Mouse (Mus musculus): ENCODE data around the gene Mtf1. TPM values are rescaled to one million over a fixed set of nuclear protein-coding genes. Genes with fewer than 3 reads are reported as not detected.

Mtf1 gene
- total and polyA plus RNA-seq, 3 experiments: 17.8 to 37.8 (median 28.9) TPM

DNA sequence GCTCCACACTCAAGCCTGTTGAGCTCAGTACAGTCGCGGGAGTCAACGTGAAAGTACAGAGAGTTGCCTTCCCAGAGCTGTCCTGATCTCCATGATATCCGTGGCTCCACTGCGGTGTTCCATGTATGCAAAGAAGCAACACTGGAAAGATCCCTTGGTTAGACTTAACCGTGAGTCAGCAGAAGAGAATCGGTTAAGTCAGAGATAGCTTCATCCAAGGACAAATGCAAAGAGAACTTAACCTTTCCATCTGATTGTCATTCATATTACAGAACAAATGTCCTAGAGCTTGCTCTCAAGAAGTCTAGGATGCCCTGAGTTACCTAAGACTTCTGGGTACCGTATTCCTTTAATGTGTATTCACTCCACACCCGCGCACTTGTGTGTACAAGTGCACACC lies 30.9 kb downstream of the Mtf1 start:
- no peaks in the 10 kb centered on the region for H3K79me2 ChIP-seq (ENCODE audit: control insufficient read depth, insufficient read depth, low read length, poor library complexity)
- no peak overlapping the region for H3K4me3 ChIP-seq (ENCODE audit: control insufficient read depth in 1 of 2, insufficient read depth in 1 of 2, low read depth in 2 of 2, low read length in 2 of 2)
- H3K27me3 ChIP-seq (ENCODE audit: control insufficient read depth in 1 of 2, insufficient read depth in 2 of 2, low read length in 2 of 2): no peaks in the 10 kb centered on the region
- H3K9ac ChIP-seq (ENCODE audit: control insufficient read depth, low read depth, low read length, poor library complexity, severe bottlenecking): no peak overlapping the region
- H3K27ac ChIP-seq (ENCODE audit: control insufficient read depth, low read depth, low read length): no peak overlapping the region
- H3K36me3 ChIP-seq (ENCODE audit: control insufficient read depth in 1 of 2, insufficient read depth in 2 of 2, low read length in 2 of 2): peaks cover 0 to 8% of the 10 kb centered on the region in 2 experiments; a peak in 2 of 4 replicates
- no peak for DNase-seq (ENCODE audit: low read depth, low spot score)
- no peak for TF ChIP-seq UBTF (IDR thresholded peaks at IDR 0.05; ENCODE audit: borderline replicate concordance, insufficient read depth, low read depth, low read length)
- TF ChIP-seq ZKSCAN1 (IDR thresholded peaks at IDR 0.05; ENCODE audit: low read depth, low read length): no peak
- TF ChIP-seq RAD21 (IDR thresholded peaks at IDR 0.05; ENCODE audit: low read depth, low read length): no peak
- TF ChIP-seq KAT2A (conservative IDR thresholded peaks at IDR 0.05; ENCODE audit: low read depth, low read length): no peak
- no peak for TF ChIP-seq MAX (IDR thresholded peaks at IDR 0.05; ENCODE audit: low read length)
- no peak for TF ChIP-seq TCF12 (IDR thresholded peaks at IDR 0.05; ENCODE audit: low read depth, low read length)
- no peak for TF ChIP-seq SMC3 (IDR thresholded peaks at IDR 0.05; ENCODE audit: low read depth, low read length)
- no peak for TF ChIP-seq MXI1 (IDR thresholded peaks at IDR 0.05; ENCODE audit: low read depth, low read length)
- no peaks in the 10 kb centered on the region for H3K4me1 ChIP-seq (ENCODE audit: control insufficient read depth in 1 of 2, insufficient read depth in 2 of 2, low read length in 2 of 2)
- H3K9me3 ChIP-seq (replicated peaks; ENCODE audit: insufficient read depth, low read length): no peaks in the 10 kb centered on the region

DNA sequence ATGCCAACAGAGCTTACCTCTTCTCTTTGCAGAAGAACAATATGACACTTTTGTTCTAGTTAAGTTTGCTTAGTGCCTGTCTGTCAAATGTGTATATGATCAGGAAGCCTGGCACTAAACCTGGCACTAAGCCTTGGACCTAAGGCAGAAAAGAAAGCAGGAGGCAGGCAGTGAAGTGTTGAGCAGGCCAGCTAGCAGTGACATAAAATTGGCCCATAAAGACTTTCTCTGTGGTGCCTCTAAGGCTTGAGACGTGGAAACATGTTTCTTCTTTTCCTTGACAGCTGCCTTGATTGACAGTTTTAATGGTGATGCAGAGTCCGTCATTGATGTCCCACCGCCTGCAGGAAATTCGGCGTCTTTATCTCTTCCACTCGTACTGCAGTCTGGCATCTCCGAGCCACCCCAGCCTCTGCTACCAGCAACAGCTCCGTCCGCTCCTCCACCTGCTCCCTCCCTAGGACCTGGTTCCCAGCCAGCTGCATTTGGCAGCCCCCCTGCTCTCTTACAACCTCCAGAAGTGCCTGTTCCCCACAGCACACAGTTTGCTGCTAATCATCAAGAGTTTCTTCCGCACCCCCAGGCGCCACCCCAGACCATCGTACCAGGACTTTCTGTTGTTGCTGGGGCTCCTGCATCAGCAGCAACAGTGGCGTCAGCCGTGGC lies 36.3 kb downstream of the Mtf1 start:
- peaks cover 0 to 3% of the 10 kb centered on the region in 2 experiments; a peak in 1 of 4 replicates for H3K36me3 ChIP-seq (ENCODE audit: control insufficient read depth in 1 of 2, insufficient read depth in 2 of 2, low read length in 2 of 2)

More for the DNA sequence above, 36.3 kb downstream of the Mtf1 start:
- no peaks in the 10 kb centered on the region for H3K9me3 ChIP-seq (replicated peaks; ENCODE audit: insufficient read depth, low read length)
- TF ChIP-seq CTCF (IDR thresholded peaks at IDR 0.05 in 2 of 3, conservative IDR thresholded peaks at IDR 0.05 in 1 of 3; ENCODE audit: control insufficient read depth in 1 of 3, insufficient read depth in 1 of 3, low read depth in 2 of 3, low read length in 3 of 3, poor library complexity in 1 of 3, severe bottlenecking in 1 of 3) (no peak), NRF1 (IDR thresholded peaks at IDR 0.05; ENCODE audit: insufficient read depth, low read depth, low read length, poor library complexity, severe bottlenecking) (no peak), USF2 (IDR thresholded peaks at IDR 0.05; ENCODE audit: borderline replicate concordance in 1 of 2, insufficient read depth in 1 of 2, low read depth in 1 of 2, low read length in 2 of 2) (no peak), ZMIZ1 (IDR thresholded peaks at IDR 0.05; ENCODE audit: low read depth, low read length) (no peak), GATA1 (IDR thresholded peaks at IDR 0.05; ENCODE audit: low read depth, low read length) (no peak), TBP (IDR thresholded peaks at IDR 0.05; ENCODE audit: low read depth, low read length) (no peak), USF1 (IDR thresholded peaks at IDR 0.05; ENCODE audit: low read depth, low read length) (no peak), CHD1 (IDR thresholded peaks at IDR 0.05; ENCODE audit: low read depth, low read length) (no peak), BHLHE40 (IDR thresholded peaks at IDR 0.05; ENCODE audit: borderline replicate concordance, low read depth, low read length) (no peak), NELFE (IDR thresholded peaks at IDR 0.05; ENCODE audit: low read depth, low read length) (no peak), SIN3A (IDR thresholded peaks at IDR 0.05; ENCODE audit: low read length) (no peak), SMC3 (IDR thresholded peaks at IDR 0.05; ENCODE audit: low read depth, low read length) (no peak), MXI1 (IDR thresholded peaks at IDR 0.05; ENCODE audit: low read depth, low read length) (no peak), KAT2A (conservative IDR thresholded peaks at IDR 0.05; ENCODE audit: low read depth, low read length) (no peak), UBTF (IDR thresholded peaks at IDR 0.05; ENCODE audit: borderline replicate concordance, insufficient read depth, low read depth, low read length) (no peak), TCF12 (IDR thresholded peaks at IDR 0.05; ENCODE audit: low read depth, low read length) (no peak)
- H3K9ac ChIP-seq (ENCODE audit: control insufficient read depth, low read depth, low read length, poor library complexity, severe bottlenecking): no peak overlapping the region
- H3K4me1 ChIP-seq (ENCODE audit: control insufficient read depth in 1 of 2, insufficient read depth in 2 of 2, low read length in 2 of 2): no peaks in the 10 kb centered on the region
- H3K4me3 ChIP-seq (ENCODE audit: control insufficient read depth in 1 of 2, insufficient read depth in 1 of 2, low read depth in 2 of 2, low read length in 2 of 2): no peak overlapping the region
- no peaks in the 10 kb centered on the region for H3K79me2 ChIP-seq (ENCODE audit: control insufficient read depth, insufficient read depth, low read length, poor library complexity)
- no peaks in the 10 kb centered on the region for H3K27me3 ChIP-seq (ENCODE audit: control insufficient read depth in 1 of 2, insufficient read depth in 2 of 2, low read length in 2 of 2)
- no peak for DNase-seq (ENCODE audit: low read depth, low spot score)
- no peak overlapping the region for H3K27ac ChIP-seq (ENCODE audit: control insufficient read depth, low read depth, low read length)

Measured in MEL (cell line).